Mouse (Mus musculus): Measurements from ENCODE around the gene Dab1. TPM values are rescaled to one million over a fixed set of nuclear protein-coding genes. Genes with fewer than 3 reads are reported as not detected.

The Dab1 gene
- polyA plus RNA-seq, 1 experiment, result not detected

- no peaks in the 10 kb centered on the region for H3K79me3 ChIP-seq (ENCODE audit: low read depth)
- no peak overlapping the region for H3K4me3 ChIP-seq (ENCODE audit: insufficient read depth, poor library complexity, severe bottlenecking)
Observed at GRCm38 (mm10) chr4:104468666-104469065, 849.5 kb downstream of the Dab1 start.

DNA sequence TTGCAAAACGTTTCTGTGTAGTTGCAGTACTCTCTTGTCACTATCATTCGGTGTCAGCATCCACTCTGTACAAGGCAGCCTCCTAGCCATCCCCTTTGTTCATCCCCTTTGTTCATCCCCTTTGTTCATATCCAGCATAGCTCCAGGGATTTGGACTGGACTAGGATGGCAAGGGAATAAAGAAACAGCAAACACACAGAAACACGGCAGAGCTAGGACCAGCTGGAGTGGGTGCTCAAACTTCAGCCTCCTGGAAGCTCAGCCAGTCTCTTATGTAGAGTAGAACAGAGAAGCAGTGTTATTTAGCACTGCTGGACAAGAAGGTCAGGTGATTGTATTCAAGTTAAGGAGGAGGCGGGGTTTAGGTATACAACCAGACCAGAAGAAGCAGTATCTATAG, 853.8 kb downstream of the Dab1 start:
- Histone ChIP-seq H3K4me3 (ENCODE audit: insufficient read depth, poor library complexity, severe bottlenecking) (no peak overlapping the region), H3K79me3 (ENCODE audit: low read depth) (no peaks in the 10 kb centered on the region), H3K27me3 (ENCODE audit: control insufficient read depth, insufficient read depth, insufficient read length) (no peaks in the 10 kb centered on the region), H3K36me3 (ENCODE audit: control insufficient read depth, insufficient read depth) (no peaks in the 10 kb centered on the region), H3K79me2 (ENCODE audit: control insufficient read depth, insufficient read depth) (no peaks in the 10 kb centered on the region), H3ac (ENCODE audit: control insufficient read depth, insufficient read length, low read depth) (no peak overlapping the region)
- TF ChIP-seq FOSL1 (IDR thresholded peaks at IDR 0.05; ENCODE audit: insufficient read depth, low read length, poor library complexity, severe bottlenecking), result no peak
- TF ChIP-seq MYOD1 (IDR thresholded peaks at IDR 0.05; ENCODE audit: control insufficient read depth, insufficient read length, low read depth), result no peak
- TF ChIP-seq CTCF (IDR thresholded peaks at IDR 0.05; ENCODE audit: control insufficient read depth, insufficient read depth, insufficient read length), result no peak
- TF ChIP-seq CEBPB (IDR thresholded peaks at IDR 0.05; ENCODE audit: low read depth), result no peak
- no peak for TF ChIP-seq MAX (IDR thresholded peaks at IDR 0.05)
- no peak for TF ChIP-seq MYOG (IDR thresholded peaks at IDR 0.05; ENCODE audit: control insufficient read depth, extremely low read depth, insufficient read length)
- no peak for TF ChIP-seq USF1 (IDR thresholded peaks at IDR 0.05; ENCODE audit: low read depth)

More at GRCm38 (mm10) chr4:104468666-104469065, 849.5 kb downstream of the Dab1 start:
- Histone ChIP-seq H3K36me3 (ENCODE audit: control insufficient read depth, insufficient read depth) (no peaks in the 10 kb centered on the region), H3K79me2 (ENCODE audit: control insufficient read depth, insufficient read depth) (no peaks in the 10 kb centered on the region), H3ac (ENCODE audit: control insufficient read depth, insufficient read length, low read depth) (no peak overlapping the region), H3K27me3 (ENCODE audit: control insufficient read depth, insufficient read depth, insufficient read length) (no peaks in the 10 kb centered on the region)
- TF ChIP-seq MYOG (IDR thresholded peaks at IDR 0.05; ENCODE audit: control insufficient read depth, extremely low read depth, insufficient read length), result no peak

DNA sequence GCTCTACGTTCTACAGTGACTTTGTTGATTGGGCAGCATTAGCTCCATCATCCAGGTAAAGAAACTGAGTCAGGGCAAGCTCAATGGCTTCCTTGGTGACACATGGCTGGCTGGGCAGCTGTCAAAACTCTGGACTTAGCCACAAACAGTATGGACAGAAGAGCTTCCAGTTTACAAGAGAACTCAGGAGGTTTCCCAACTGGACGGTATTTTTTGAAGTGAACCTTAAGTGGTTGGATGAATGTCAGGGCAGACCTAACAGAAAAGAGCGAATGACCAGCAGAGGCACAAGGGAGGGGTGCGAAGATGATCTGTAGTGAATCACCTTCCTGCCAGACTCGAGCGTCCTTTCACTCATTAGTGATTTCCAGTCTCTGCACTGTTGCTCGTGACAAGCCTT, 857.7 kb downstream of the Dab1 start:
- Histone ChIP-seq H3K79me2 (ENCODE audit: control insufficient read depth, insufficient read depth) (no peaks in the 10 kb centered on the region), H3K36me3 (ENCODE audit: control insufficient read depth, insufficient read depth) (no peaks in the 10 kb centered on the region), H3K79me3 (ENCODE audit: low read depth) (no peaks in the 10 kb centered on the region)

GRCm38 (mm10) chr4:104483948-104484347, 864.8 kb downstream of the Dab1 start:
- no peak overlapping the region for H3K4me3 ChIP-seq (ENCODE audit: insufficient read depth, poor library complexity, severe bottlenecking)
- TF ChIP-seq CTCF (IDR thresholded peaks at IDR 0.05; ENCODE audit: control insufficient read depth, insufficient read depth, insufficient read length) (no peak), USF1 (IDR thresholded peaks at IDR 0.05; ENCODE audit: low read depth) (no peak), CEBPB (IDR thresholded peaks at IDR 0.05; ENCODE audit: low read depth) (no peak), MYOD1 (IDR thresholded peaks at IDR 0.05; ENCODE audit: control insufficient read depth, insufficient read length, low read depth) (no peak), FOSL1 (IDR thresholded peaks at IDR 0.05; ENCODE audit: insufficient read depth, low read length, poor library complexity, severe bottlenecking) (no peak), MYOG (IDR thresholded peaks at IDR 0.05; ENCODE audit: control insufficient read depth, extremely low read depth, insufficient read length) (no peak), MAX (IDR thresholded peaks at IDR 0.05) (no peak)
- no peaks in the 10 kb centered on the region for H3K27me3 ChIP-seq (ENCODE audit: control insufficient read depth, insufficient read depth, insufficient read length)
- no peaks in the 10 kb centered on the region for H3K79me3 ChIP-seq (ENCODE audit: low read depth)
- no peak overlapping the region for H3ac ChIP-seq (ENCODE audit: control insufficient read depth, insufficient read length, low read depth)
- H3K36me3 ChIP-seq (ENCODE audit: control insufficient read depth, insufficient read depth), result no peaks in the 10 kb centered on the region
- H3K79me2 ChIP-seq (ENCODE audit: control insufficient read depth, insufficient read depth), result no peaks in the 10 kb centered on the region

More for the DNA sequence above, 857.7 kb downstream of the Dab1 start:
- no peak overlapping the region for H3ac ChIP-seq (ENCODE audit: control insufficient read depth, insufficient read length, low read depth)
- H3K27me3 ChIP-seq (ENCODE audit: control insufficient read depth, insufficient read depth, insufficient read length), result no peaks in the 10 kb centered on the region
- H3K4me3 ChIP-seq (ENCODE audit: insufficient read depth, poor library complexity, severe bottlenecking), result no peak overlapping the region
- no peak for TF ChIP-seq MYOD1 (IDR thresholded peaks at IDR 0.05; ENCODE audit: control insufficient read depth, insufficient read length, low read depth)
- no peak for TF ChIP-seq CEBPB (IDR thresholded peaks at IDR 0.05; ENCODE audit: low read depth)
- TF ChIP-seq MAX (IDR thresholded peaks at IDR 0.05), result no peak
- no peak for TF ChIP-seq MYOG (IDR thresholded peaks at IDR 0.05; ENCODE audit: control insufficient read depth, extremely low read depth, insufficient read length)
- TF ChIP-seq FOSL1 (IDR thresholded peaks at IDR 0.05; ENCODE audit: insufficient read depth, low read length, poor library complexity, severe bottlenecking), result no peak
- no peak for TF ChIP-seq USF1 (IDR thresholded peaks at IDR 0.05; ENCODE audit: low read depth)
- TF ChIP-seq CTCF (IDR thresholded peaks at IDR 0.05; ENCODE audit: control insufficient read depth, insufficient read depth, insufficient read length), result no peak

- no peaks in the 10 kb centered on the region for H3K79me2 ChIP-seq (ENCODE audit: control insufficient read depth, insufficient read depth)
- H3K79me3 ChIP-seq (ENCODE audit: low read depth), result no peaks in the 10 kb centered on the region
- no peak overlapping the region for H3K4me3 ChIP-seq (ENCODE audit: insufficient read depth, poor library complexity, severe bottlenecking)
- TF ChIP-seq CTCF (IDR thresholded peaks at IDR 0.05; ENCODE audit: control insufficient read depth, insufficient read depth, insufficient read length) (no peak), CEBPB (IDR thresholded peaks at IDR 0.05; ENCODE audit: low read depth) (no peak), MYOG (IDR thresholded peaks at IDR 0.05; ENCODE audit: control insufficient read depth, extremely low read depth, insufficient read length) (no peak)
- no peaks in the 10 kb centered on the region for H3K36me3 ChIP-seq (ENCODE audit: control insufficient read depth, insufficient read depth)
- H3ac ChIP-seq (ENCODE audit: control insufficient read depth, insufficient read length, low read depth), result no peak overlapping the region
- H3K27me3 ChIP-seq (ENCODE audit: control insufficient read depth, insufficient read depth, insufficient read length), result no peaks in the 10 kb centered on the region
Observed at GRCm38 (mm10) chr4:104497221-104497620, 878.1 kb downstream of the Dab1 start.

DNA sequence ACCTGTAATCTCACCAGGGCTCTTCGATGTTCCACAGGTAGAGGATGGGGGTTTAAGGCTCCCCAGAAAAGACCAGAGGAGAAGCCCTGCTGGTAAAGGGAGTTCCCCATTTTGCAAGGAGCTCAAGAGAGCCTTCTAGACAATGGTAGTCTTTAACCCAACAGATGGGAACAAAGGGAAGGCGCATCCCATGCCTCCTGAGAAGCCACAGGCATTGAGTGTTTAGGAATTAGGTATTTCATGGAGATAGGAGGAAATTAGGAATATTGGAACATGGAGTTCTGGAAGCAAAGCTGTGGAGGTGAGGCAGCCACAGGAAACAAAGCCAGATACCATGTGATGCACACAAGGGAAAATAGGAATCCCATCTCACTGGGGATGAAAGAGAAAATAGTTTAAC, 881.0 kb downstream of the Dab1 start:
- Histone ChIP-seq H3K27me3 (ENCODE audit: control insufficient read depth, insufficient read depth, insufficient read length) (no peaks in the 10 kb centered on the region), H3K79me3 (ENCODE audit: low read depth) (no peaks in the 10 kb centered on the region), H3K36me3 (ENCODE audit: control insufficient read depth, insufficient read depth) (no peaks in the 10 kb centered on the region), H3K4me3 (ENCODE audit: insufficient read depth, poor library complexity, severe bottlenecking) (no peak overlapping the region), H3K79me2 (ENCODE audit: control insufficient read depth, insufficient read depth) (no peaks in the 10 kb centered on the region), H3ac (ENCODE audit: control insufficient read depth, insufficient read length, low read depth) (no peak overlapping the region)
- TF ChIP-seq MYOD1 (IDR thresholded peaks at IDR 0.05; ENCODE audit: control insufficient read depth, insufficient read length, low read depth), result no peak
- no peak for TF ChIP-seq FOSL1 (IDR thresholded peaks at IDR 0.05; ENCODE audit: insufficient read depth, low read length, poor library complexity, severe bottlenecking)
- TF ChIP-seq CTCF (IDR thresholded peaks at IDR 0.05; ENCODE audit: control insufficient read depth, insufficient read depth, insufficient read length), result no peak
- TF ChIP-seq MAX (IDR thresholded peaks at IDR 0.05), result no peak
- TF ChIP-seq MYOG (IDR thresholded peaks at IDR 0.05; ENCODE audit: control insufficient read depth, extremely low read depth, insufficient read length), result no peak
- no peak for TF ChIP-seq CEBPB (IDR thresholded peaks at IDR 0.05; ENCODE audit: low read depth)
- no peak for TF ChIP-seq USF1 (IDR thresholded peaks at IDR 0.05; ENCODE audit: low read depth)
